Mouse (Mus musculus) heart, adult 18-20 months (tissue): Measurements from ENCODE around the gene Cbln4. TPM values are rescaled to one million over a fixed set of nuclear protein-coding genes. Genes with fewer than 3 reads are reported as not detected.

Source experiments
- total RNA-seq, 2 experiments: library from RNA; stranded (reverse); gene quantifications; 2 replicates each; pipeline ENCODE4 v1.2.3; 2021

The Cbln4 gene
- total RNA-seq, 2 experiments from 2014 or later: not detected

Other genes with a start within 250 kb of the Cbln4 start
- not detected for gene Mc3r, start 205.0 kb upstream of the Cbln4 start, total RNA-seq